Mouse (Mus musculus) small intestine, adult 2 months (tissue): ENCODE results near the gene Mid1. TPM values are rescaled to one million over a fixed set of nuclear protein-coding genes. Genes with fewer than 3 reads are reported as not detected.
"Not testable (repeated sequence)": the region's sequence is repeated elsewhere in the genome, so short reads cannot be mapped to it uniquely, and the experiment has no call there.

ENCODE experiments used
- H3K27ac ChIP-seq: fragments of 200-500 bp; 2 replicates; pipeline ENCODE4 v1.5.1; 2012; ENCODE audit warnings: low read depth, low read length, control low read depth, inconsistent platforms; ENCODE audit not compliant: insufficient read depth
- H3K27me3 ChIP-seq: fragments of 200-500 bp; 2 replicates; pipeline ENCODE4 v1.6.1; 2012; ENCODE audit warnings: mild to moderate bottlenecking, moderate library complexity, low read length, inconsistent platforms; ENCODE audit not compliant: control insufficient read depth, insufficient read depth
- H3K36me3 ChIP-seq: fragments of 200-500 bp; 2 replicates; pipeline ENCODE4 v1.6.1; 2012; ENCODE audit warnings: mild to moderate bottlenecking, low read length, control low read depth, inconsistent platforms; ENCODE audit not compliant: control insufficient read depth, insufficient read depth
- H3K4me1 ChIP-seq: fragments of 200-500 bp; 2 replicates; pipeline ENCODE4 v1.6.1; 2012; ENCODE audit warnings: low read length, inconsistent platforms, mixed read lengths; ENCODE audit not compliant: control insufficient read depth, insufficient read depth, insufficient read length
- H3K4me3 ChIP-seq: fragments of 200-500 bp; 2 replicates; pipeline ENCODE4 v1.5.1; 2012; ENCODE audit warnings: low read depth, mild to moderate bottlenecking, control low read depth, inconsistent platforms, low read length, moderate library complexity
- WGBS: fragments of 180-500 bp; shearing (Covaris S2); methylation state at CpG from one replicate; pipeline ENCODE4 v1.1.7; 2018; 5-methylcytosine and 5-hydroxymethylcytosine counted together
- polyA plus RNA-seq: library from polyadenylated mRNA; depleted of rRNA; stranded (reverse); fragments of >200 nt; gene quantifications from 2 replicates; pipeline ENCODE4 v1.2.3, GENCODE M21; 2012

The Mid1 gene
- polyA plus RNA-seq, 1 experiment = 10.8 TPM

DNA sequence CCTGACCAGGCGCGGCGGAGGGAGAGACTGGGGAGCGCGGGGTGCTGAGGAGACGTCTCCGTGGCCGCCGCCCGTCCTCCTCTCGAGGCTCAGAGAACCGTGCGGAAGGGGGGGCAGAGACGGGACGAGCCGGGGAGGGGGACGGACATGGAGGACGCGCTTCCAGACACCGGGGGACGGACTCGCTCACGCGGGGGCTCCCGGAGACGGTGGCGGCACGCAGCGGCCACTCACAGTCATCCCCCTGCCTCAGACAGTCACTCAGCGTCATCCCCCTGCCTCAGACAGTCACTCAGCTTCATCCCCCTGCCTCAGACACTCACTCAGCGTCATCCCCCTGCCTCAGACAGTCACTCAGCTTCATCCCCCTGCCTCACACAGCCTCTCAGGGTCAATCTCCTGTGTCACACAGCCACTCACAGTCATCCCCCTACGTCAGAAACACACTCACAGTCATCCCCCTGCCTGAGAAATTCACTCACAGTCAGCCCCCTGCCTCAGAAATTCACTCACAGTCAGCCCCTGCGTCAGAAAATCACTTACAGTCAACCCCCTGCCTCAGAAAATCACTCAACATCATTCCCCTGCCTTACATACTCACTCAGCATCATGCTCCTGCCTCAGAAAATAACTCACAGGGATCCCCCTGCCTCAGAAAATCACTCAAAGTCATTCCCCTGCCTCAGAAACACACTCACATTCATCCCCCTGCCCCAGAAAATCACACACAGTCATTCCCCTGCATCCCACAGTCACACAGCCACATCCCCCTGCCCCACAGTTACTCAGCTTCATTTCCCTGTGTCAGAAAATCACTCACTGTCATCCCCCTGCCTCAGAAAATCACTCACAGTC is 309.2 kb downstream of the Mid1 start:
- 11% methylated on average over 3 of the region's 33 CpGs for WGBS
- H3K27me3 ChIP-seq = not testable (repeated sequence)

GRCm38 (mm10) chrX:169994866-169995711 is 310.1 kb downstream of the Mid1 start:
- WGBS = 24% methylated on average over 2 of the region's 2 CpGs
- H3K4me3 ChIP-seq, H3K27ac ChIP-seq, H3K27me3 ChIP-seq, H3K4me1 ChIP-seq, H3K36me3 ChIP-seq: not testable (repeated sequence)

More for the DNA sequence above, 309.2 kb downstream of the Mid1 start:
- not testable (repeated sequence) for H3K4me1 ChIP-seq, H3K4me3 ChIP-seq, H3K27ac ChIP-seq, H3K36me3 ChIP-seq

DNA sequence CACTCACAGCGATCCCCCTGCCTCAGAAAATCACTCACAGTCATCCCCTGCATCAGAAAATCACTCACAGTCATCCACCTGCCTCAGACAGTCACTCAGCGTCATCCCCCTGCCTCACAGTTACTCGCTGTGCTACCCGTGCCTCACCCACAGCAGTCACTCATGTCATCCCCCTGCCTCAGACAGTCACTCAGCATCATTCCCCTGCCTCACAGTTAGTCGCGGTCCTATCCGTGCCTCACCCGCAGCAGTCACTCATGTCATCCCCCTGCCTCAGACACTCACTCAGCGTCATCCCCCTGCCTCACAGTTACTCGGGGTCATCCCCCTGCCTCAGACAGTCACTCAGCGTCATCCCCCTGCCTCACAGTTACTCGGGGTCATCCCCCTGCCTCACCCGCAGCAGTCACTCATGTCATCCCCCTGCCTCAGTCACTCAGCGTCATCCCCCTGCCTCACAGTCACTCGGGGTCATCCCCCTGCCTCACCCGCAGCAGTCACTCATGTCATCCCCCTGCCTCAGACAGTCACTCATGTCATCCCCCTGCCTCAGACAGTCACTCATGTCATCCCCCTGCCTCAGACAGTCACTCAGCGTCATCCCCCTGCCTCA is 311.0 kb downstream of the Mid1 start:
- H3K27me3 ChIP-seq, H3K4me3 ChIP-seq, H3K4me1 ChIP-seq, H3K36me3 ChIP-seq, H3K27ac ChIP-seq: not testable (repeated sequence)
- no CpG with 5 or more reads among the region's 17 CpGs for WGBS

DNA sequence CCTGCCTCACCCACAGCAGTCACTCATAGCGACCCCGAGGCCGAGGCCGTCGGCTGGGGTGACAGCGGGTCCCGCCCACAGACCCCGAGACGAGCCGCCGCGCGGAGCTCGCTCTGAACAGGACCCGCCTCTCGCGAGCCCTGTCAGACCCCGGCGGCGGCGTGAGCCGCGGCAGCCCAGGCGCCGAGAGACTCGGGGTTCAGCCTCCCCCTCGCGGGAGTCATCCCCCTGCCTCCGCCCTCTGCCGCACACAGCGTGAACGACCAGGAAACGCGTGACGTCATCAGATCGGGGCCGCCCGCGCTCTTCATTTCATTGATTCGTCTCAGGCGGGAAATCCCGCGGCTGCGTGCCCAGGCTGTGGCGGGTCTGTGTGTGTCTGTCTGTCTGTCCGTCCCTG is 311.9 kb downstream of the Mid1 start:
- not testable (repeated sequence) for H3K27me3 ChIP-seq, H3K36me3 ChIP-seq, H3K4me1 ChIP-seq, H3K27ac ChIP-seq
- no CpG with 5 or more reads among the region's 46 CpGs for WGBS
- peak overlapping the region; percentile 65; the same call in 1 of the 2 replicates for H3K4me3 ChIP-seq

DNA sequence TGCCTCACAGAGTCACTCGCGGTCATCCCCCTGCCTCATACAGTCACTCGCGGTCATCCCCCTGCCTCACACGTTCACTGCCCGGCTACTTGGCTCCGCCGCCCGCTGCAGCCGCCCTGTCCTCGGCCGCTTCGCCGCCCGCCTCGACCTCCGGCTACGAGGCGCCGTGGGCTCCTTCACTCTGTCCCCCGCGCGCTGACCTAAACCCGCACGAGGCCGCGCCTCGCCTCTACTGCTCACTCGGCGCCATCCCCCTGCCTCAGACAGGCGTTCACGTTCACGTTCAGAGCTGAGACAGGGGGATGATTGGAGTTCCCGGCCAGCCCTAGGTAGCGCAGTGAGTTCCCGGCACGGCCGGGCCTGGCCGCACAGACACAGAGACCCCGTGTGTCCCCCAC is 312.5 kb downstream of the Mid1 start:
- not testable (repeated sequence) for H3K27me3 ChIP-seq, H3K36me3 ChIP-seq, H3K4me1 ChIP-seq
- peak overlapping the region; percentile 50; the same call in 1 of the 2 replicates for H3K27ac ChIP-seq
- WGBS = 4% methylated on average over 6 of the region's 40 CpGs
- H3K4me3 ChIP-seq = peak overlapping the region; percentile 65

GRCm38 (mm10) chrX:169997854-169998456 is 313.0 kb downstream of the Mid1 start:
- not testable (repeated sequence) for H3K27me3 ChIP-seq, H3K4me1 ChIP-seq, H3K36me3 ChIP-seq
- Histone ChIP-seq H3K4me3 (peak overlapping the region; percentile 65), H3K27ac (peak overlapping the region; percentile 50; the same call in 1 of the 2 replicates)
- 0% methylated on average over 6 of the region's 37 CpGs for WGBS

DNA sequence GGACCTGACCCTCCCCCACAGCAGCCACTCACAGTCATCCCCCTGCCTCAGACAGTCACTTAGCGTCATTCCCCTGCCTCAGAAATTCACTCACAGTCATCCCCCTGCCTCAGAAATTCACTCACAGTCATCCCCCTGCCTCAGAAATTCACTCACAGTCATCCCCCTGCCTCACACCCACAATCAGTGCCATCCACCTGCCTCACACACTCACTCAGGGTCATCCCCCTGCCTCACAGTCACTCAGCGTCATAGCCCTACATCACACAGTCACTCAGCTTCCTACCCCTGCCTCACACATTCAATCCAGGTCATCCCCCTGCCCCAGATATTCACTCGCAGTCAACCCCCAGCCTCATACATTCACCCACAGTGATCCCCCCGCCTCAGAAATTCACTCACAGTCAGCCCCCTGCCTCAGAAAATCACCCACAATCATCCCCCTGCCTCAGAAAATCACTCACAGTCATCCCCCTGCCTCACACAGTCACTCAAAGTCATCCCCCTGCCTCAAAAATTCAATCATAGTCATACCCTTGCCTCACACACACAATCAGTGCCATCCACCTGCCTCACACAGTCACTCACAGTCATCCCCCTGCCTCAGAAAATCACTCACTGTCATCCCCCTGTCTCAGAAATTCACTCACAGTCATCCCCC is 313.7 kb downstream of the Mid1 start:
- H3K4me3 ChIP-seq, H3K4me1 ChIP-seq, H3K36me3 ChIP-seq, H3K27ac ChIP-seq, H3K27me3 ChIP-seq: not testable (repeated sequence)
- WGBS = 6% methylated on average over 2 of the region's 4 CpGs

GRCm38 (mm10) chrX:169999226-169999883 is 314.4 kb downstream of the Mid1 start:
- 45% methylated on average over 6 of the region's 11 CpGs for WGBS
- not testable (repeated sequence) for H3K4me3 ChIP-seq, H3K27ac ChIP-seq, H3K36me3 ChIP-seq, H3K27me3 ChIP-seq, H3K4me1 ChIP-seq

DNA sequence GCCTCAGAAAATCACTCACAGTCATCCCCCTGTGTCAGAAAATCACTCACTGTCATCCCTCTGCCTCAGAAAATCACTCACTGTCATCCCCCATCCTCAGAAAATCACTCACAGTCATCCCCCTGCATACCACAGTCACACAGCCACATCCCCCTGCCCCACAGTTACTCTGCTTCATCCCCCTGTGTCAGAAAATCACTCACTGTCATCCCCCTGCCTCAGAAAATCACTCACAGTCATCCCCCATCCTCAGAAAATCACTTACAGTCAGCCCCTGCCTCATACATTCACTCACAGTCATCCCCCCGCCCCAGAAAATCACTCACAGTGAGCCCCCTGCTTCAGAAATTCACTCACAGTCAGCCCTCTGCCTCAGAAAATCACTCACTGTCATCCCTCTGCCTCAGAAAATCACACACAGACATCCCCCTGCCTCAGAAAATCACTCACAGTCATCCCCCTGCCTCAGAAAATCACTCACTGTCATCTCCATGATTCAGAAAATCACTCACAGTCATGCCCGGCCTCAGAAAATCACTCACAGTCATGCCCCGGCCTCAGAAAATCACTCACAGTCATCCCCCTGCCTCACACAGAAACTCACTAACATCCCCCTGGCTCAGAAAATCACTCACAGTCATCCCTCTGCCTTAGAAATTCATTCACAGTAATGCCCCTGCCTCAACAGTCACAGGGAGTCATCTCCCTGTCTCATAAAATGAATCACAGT is 315.1 kb downstream of the Mid1 start:
- not testable (repeated sequence) for H3K36me3 ChIP-seq, H3K4me1 ChIP-seq, H3K27me3 ChIP-seq, H3K4me3 ChIP-seq, H3K27ac ChIP-seq
- no CpG with 5 or more reads among the region's 3 CpGs for WGBS
